Mouse (Mus musculus): ENCODE data around the gene 1110051M20Rik. TPM values are rescaled to one million over a fixed set of nuclear protein-coding genes. Genes with fewer than 3 reads are reported as not detected.

Gene 1110051M20Rik
- total RNA-seq, 2 experiments from 2014 or later: 110 to 122 TPM

GRCm38 (mm10) chr2:91294226-91294625, 150.3 kb downstream of the 1110051M20Rik start:
- no peak for TF ChIP-seq CTCF (conservative IDR thresholded peaks at IDR 0.05)
- no peak for DNase-seq (ENCODE audit: low spot score in 2 of 2)
- Histone ChIP-seq H3K4me3 (no peak overlapping the region), H3K27ac (no peak overlapping the region)

- peak in 1 of 2 experiments; percentile 38 for DNase-seq (ENCODE audit: low spot score in 2 of 2)
These were observed 153.1 kb downstream of the 1110051M20Rik start for GRCm38 (mm10) chr2:91291197-91292007.

GRCm38 (mm10) chr2:91287563-91287962, 156.9 kb downstream of the 1110051M20Rik start:
- DNase-seq (ENCODE audit: low spot score in 2 of 2): no peak
- H3K4me3 ChIP-seq: no peak overlapping the region

More at GRCm38 (mm10) chr2:91291197-91292007, 153.1 kb downstream of the 1110051M20Rik start:
- TF ChIP-seq CTCF (conservative IDR thresholded peaks at IDR 0.05): no peak
- Histone ChIP-seq H3K4me3 (no peak overlapping the region), H3K27ac (peak overlapping the region; percentile 57; the same call in 1 of the 2 replicates)

GRCm38 (mm10) chr2:91285885-91286505, 158.5 kb downstream of the 1110051M20Rik start:
- peak; percentile 75 to 87 for DNase-seq (ENCODE audit: low spot score in 2 of 2)
- peak; percentile 99 for TF ChIP-seq CTCF (conservative IDR thresholded peaks at IDR 0.05)
- Histone ChIP-seq H3K4me3 (no peak overlapping the region), H3K27ac (peak overlapping the region; percentile 72)

More at GRCm38 (mm10) chr2:91287563-91287962, 156.9 kb downstream of the 1110051M20Rik start:
- TF ChIP-seq CTCF (conservative IDR thresholded peaks at IDR 0.05): no peak
- no peak overlapping the region for H3K27ac ChIP-seq

- no peak for TF ChIP-seq CTCF (conservative IDR thresholded peaks at IDR 0.05)
- no peak for DNase-seq (ENCODE audit: low spot score in 2 of 2)
- Histone ChIP-seq H3K27ac (peak overlapping the region; percentile 72), H3K4me3 (no peak overlapping the region)
These were observed 159.9 kb downstream of the 1110051M20Rik start for GRCm38 (mm10) chr2:91284375-91285199.

GRCm38 (mm10) chr2:91283972-91284371, 160.5 kb downstream of the 1110051M20Rik start:
- no peak overlapping the region for H3K4me3 ChIP-seq
- DNase-seq (ENCODE audit: low spot score in 2 of 2): no peak
- H3K27ac ChIP-seq: peak overlapping the region; percentile 72
- no peak for TF ChIP-seq CTCF (conservative IDR thresholded peaks at IDR 0.05)

- TF ChIP-seq CTCF (conservative IDR thresholded peaks at IDR 0.05): no peak
- no peak for DNase-seq (ENCODE audit: low spot score in 2 of 2)
- H3K4me3 ChIP-seq: no peak overlapping the region
- no peak overlapping the region for H3K27ac ChIP-seq
These were observed 163.1 kb downstream of the 1110051M20Rik start for GRCm38 (mm10) chr2:91281366-91281765.

GRCm38 (mm10) chr2:91279372-91279755, 165.1 kb downstream of the 1110051M20Rik start:
- no peak for DNase-seq (ENCODE audit: low spot score in 2 of 2)
- Histone ChIP-seq H3K27ac (no peak overlapping the region), H3K4me3 (no peak overlapping the region)
- TF ChIP-seq CTCF (conservative IDR thresholded peaks at IDR 0.05): no peak

- DNase-seq (ENCODE audit: low spot score in 2 of 2): no peak
- H3K4me3 ChIP-seq: no peak overlapping the region
- peak overlapping the region; percentile 25; the same call in 1 of the 2 replicates for H3K27ac ChIP-seq
- peak; percentile 79 for TF ChIP-seq CTCF (conservative IDR thresholded peaks at IDR 0.05)
These were observed 165.6 kb downstream of the 1110051M20Rik start for GRCm38 (mm10) chr2:91278749-91279371.

GRCm38 (mm10) chr2:91269687-91270133, 174.8 kb downstream of the 1110051M20Rik start:
- Histone ChIP-seq H3K4me3 (no peak overlapping the region), H3K27ac (peak overlapping the region; percentile 40; the same call in 1 of the 2 replicates)
- TF ChIP-seq CTCF (conservative IDR thresholded peaks at IDR 0.05): no peak
- no peak for DNase-seq (ENCODE audit: low spot score in 2 of 2)

- TF ChIP-seq CTCF (conservative IDR thresholded peaks at IDR 0.05): no peak
- Histone ChIP-seq H3K27ac (no peak overlapping the region), H3K4me3 (no peak overlapping the region)
- DNase-seq (ENCODE audit: low spot score in 2 of 2): no peak
These were observed 175.8 kb downstream of the 1110051M20Rik start for GRCm38 (mm10) chr2:91268706-91269105.

GRCm38 (mm10) chr2:91268042-91268441, 176.5 kb downstream of the 1110051M20Rik start:
- DNase-seq (ENCODE audit: low spot score in 2 of 2): no peak
- H3K4me3 ChIP-seq: no peak overlapping the region
- no peak overlapping the region for H3K27ac ChIP-seq
- TF ChIP-seq CTCF (conservative IDR thresholded peaks at IDR 0.05): no peak
